ENCODE assay signal across 8 mouse cellular contexts in the genomic region with DNA sequence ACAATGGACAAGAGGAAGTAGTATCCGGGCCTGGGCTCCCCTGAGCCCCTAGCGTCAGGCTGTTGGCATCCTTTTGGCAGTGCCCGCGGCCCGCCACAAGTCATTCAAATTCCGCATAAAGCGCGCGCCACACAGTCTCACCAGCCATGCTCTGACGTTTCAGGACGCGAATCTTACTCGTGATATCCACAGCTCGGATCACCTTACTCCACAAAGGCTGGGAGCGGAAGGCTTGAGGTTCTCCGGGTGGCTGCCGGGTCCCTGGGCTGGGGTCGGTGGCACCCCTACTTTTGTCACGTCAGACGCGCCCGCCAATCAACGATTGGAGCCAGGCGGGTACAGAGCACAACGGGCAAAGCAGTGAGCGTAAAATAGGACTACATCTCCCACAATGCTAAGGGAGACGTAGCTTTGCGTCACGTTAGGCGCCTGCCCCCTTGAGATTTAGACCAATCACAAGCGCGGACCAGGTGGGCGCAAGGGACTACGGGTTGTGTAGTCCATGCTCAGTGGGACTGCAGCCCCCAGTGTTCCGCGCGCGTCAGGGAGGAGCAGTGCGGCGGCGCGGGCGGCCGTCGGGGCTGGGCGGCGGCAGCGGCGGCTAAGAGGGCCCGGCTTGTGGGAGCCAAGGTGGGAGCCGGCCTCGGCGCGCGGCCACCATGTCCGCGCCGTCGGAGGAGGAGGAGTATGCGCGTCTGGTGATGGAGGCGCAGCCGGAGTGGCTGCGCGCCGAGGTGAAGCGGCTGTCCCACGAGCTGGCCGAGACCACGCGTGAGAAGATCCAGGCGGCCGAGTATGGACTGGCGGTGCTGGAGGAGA. TPM values are rescaled to one million over a fixed set of nuclear protein-coding genes. Genes with fewer than 3 reads are reported as not detected.
DNase-seq lines count a peak whose midpoint lies in the region; ATAC-seq lines count a peak whose summit lies in the region.

A gene (plus strand): TSS at position 574 of the 819 bp plus-strand sequence.

- peak within 1 kb of the TSS; percentile 90 for H3K4me2 ChIP-seq in lung, embryonic 16.5 days (ENCODE audit: low read depth, low read length)

- H3K9ac ChIP-seq in lung, embryonic 16.5 days (ENCODE audit: low read length), result peak within 1 kb of the TSS; percentile 94

- H3K27me3 ChIP-seq in lung, embryonic 16.5 days (ENCODE audit: control insufficient read depth, insufficient read depth, low read depth, low read length), result no peaks in the 10 kb centered on the region

- DNase-seq in MEL-GATA-1-ER (ENCODE audit: extremely low read depth, low read depth), result peak; percentile 98
- peak; percentile 94 for DNase-seq in cerebellum, adult 8-10 months
- peak; percentile 97 for DNase-seq in forelimb bud, embryonic 11.5 days (ENCODE audit: low read depth, low spot score)
- DNase-seq in layer of hippocampus, adult 9-10 months (ENCODE audit: low spot score), result peak; percentile 93
- peak; percentile 76 for DNase-seq in ovary, postnatal 10 days (ENCODE audit: low spot score)
- peak; percentile 94 to 97 for DNase-seq in thymus, postnatal 10 days (ENCODE audit: low spot score in 2 of 2)

- no peaks in the 10 kb centered on the region for H3K36me3 ChIP-seq in lung, embryonic 16.5 days (ENCODE audit: control insufficient read depth, insufficient read depth, low read length)

- under 1% methylated on average over 74 of the region's 74 CpGs for WGBS in lung, embryonic 16.5 days

- ATAC-seq in hematopoietic stem cell, adult 5-6 weeks (replicated peaks in 1 of 2; ENCODE audit: insufficient read depth in 1 of 2, low FRiP score in 2 of 2, low TSS enrichment in 1 of 2, low read depth in 1 of 2, poor library complexity in 2 of 2, severe bottlenecking in 2 of 2), result peak; percentile 97 to 98
- peak; percentile 99 for ATAC-seq in lung, embryonic 16.5 days (ENCODE audit: low read depth)

- H3K27ac ChIP-seq in lung, embryonic 16.5 days (ENCODE audit: low read length), result peak within 1 kb of the TSS; percentile 81

- H3K9me3 ChIP-seq in lung, embryonic 16.5 days (ENCODE audit: control insufficient read depth, low read length), result no peaks in the 10 kb centered on the region

- H3K4me1 ChIP-seq in lung, embryonic 16.5 days (replicated peaks; ENCODE audit: control insufficient read depth, insufficient read depth, low read length), result peaks cover 35% of the 10 kb centered on the region

- peak within 1 kb of the TSS; percentile 97 for H3K4me3 ChIP-seq in lung, embryonic 16.5 days (ENCODE audit: low read length)

RNA-seq across cellular contexts. Expression of the gene that starts here (rescaled TPM):
- 18.0 and 21.2 TPM in 2 replicates for total RNA-seq in hematopoietic stem cell, adult 5-6 weeks (2017)
- polyA plus RNA-seq in lung, embryonic 16.5 days (2015; fragmentation: Nextera tagmentation; extraction: Ambion mirVana), result 31.2 and 32.1 TPM in 2 replicates

Comparison
In these comparisons a context has a peak if more than half of its experiments do, and no peak if none do; other contexts are left out.
1. Peak in every context shown above with its lines: DNase-seq, ATAC-seq, H3K4me3 ChIP-seq and H3K27ac ChIP-seq.